Mouse (Mus musculus): ENCODE results near the gene Zic1.

Gene Zic1

GRCm38 (mm10) chr9:91384136-91384500, 18.5 kb upstream of the Zic1 start:
- DNase-seq = no peak

- no peak for DNase-seq
Measured at GRCm38 (mm10) chr9:91383441-91384135, 18.0 kb upstream of the Zic1 start.

GRCm38 (mm10) chr9:91382471-91383255, 17.1 kb upstream of the Zic1 start:
- DNase-seq = no peak

- DNase-seq = no peak
Measured at GRCm38 (mm10) chr9:91382111-91382379, 16.4 kb upstream of the Zic1 start.

- DNase-seq = no peak
Measured at GRCm38 (mm10) chr9:91381284-91382110, 15.9 kb upstream of the Zic1 start.

- no peak for DNase-seq
Measured at GRCm38 (mm10) chr9:91380458-91380914, 14.9 kb upstream of the Zic1 start.

- no peak for DNase-seq
Measured at GRCm38 (mm10) chr9:91379781-91380457, 14.3 kb upstream of the Zic1 start.

- DNase-seq = no peak
Measured at GRCm38 (mm10) chr9:91379300-91379635, 13.7 kb upstream of the Zic1 start.

- DNase-seq = no peak
Measured at GRCm38 (mm10) chr9:91378411-91379299, 13.0 kb upstream of the Zic1 start.

GRCm38 (mm10) chr9:91377873-91378150, 12.2 kb upstream of the Zic1 start:
- DNase-seq = no peak

- DNase-seq = no peak
Measured at GRCm38 (mm10) chr9:91377036-91377872, 11.6 kb upstream of the Zic1 start.

- no peak for DNase-seq
Measured at GRCm38 (mm10) chr9:91374665-91375064, 9.1 kb upstream of the Zic1 start.

GRCm38 (mm10) chr9:91373811-91374575, 8.4 kb upstream of the Zic1 start:
- DNase-seq = no peak

- DNase-seq = no peak
Measured at GRCm38 (mm10) chr9:91371608-91372007, 6.0 kb upstream of the Zic1 start.

GRCm38 (mm10) chr9:91371011-91371410, 5.4 kb upstream of the Zic1 start:
- DNase-seq = no peak

GRCm38 (mm10) chr9:91370191-91370708, 4.6 kb upstream of the Zic1 start:
- no peak for DNase-seq

- no peak for DNase-seq
Measured at GRCm38 (mm10) chr9:91369293-91369991, 3.8 kb upstream of the Zic1 start.

GRCm38 (mm10) chr9:91368946-91369292, 3.3 kb upstream of the Zic1 start:
- no peak for DNase-seq

- DNase-seq = no peak
Measured at GRCm38 (mm10) chr9:91368150-91368549, 2.5 kb upstream of the Zic1 start.
